Mouse (Mus musculus): ENCODE measurements around the gene Muc16. TPM values are rescaled to one million over a fixed set of nuclear protein-coding genes. Genes with fewer than 3 reads are reported as not detected.

The Muc16 gene
- 0.36 TPM in 1 of 2 replicates, not detected in the other for polyA plus RNA-seq (2012; rRNA removed)

- DNase-seq (ENCODE audit: extremely low spot score in 1 of 2, low spot score in 1 of 2): no peak
These were observed at the start of gene Muc16 for GRCm38 (mm10) chr9:18674480-18675154. TSS of gene Muc16 (minus strand) at chr9:18674530.

- DNase-seq (ENCODE audit: extremely low spot score in 1 of 2, low spot score in 1 of 2): no peak
These were observed 48.4 kb upstream of the Muc16 start for GRCm38 (mm10) chr9:18722712-18723099.

- DNase-seq (ENCODE audit: extremely low spot score in 1 of 2, low spot score in 1 of 2): no peak
These were observed 47.8 kb upstream of the Muc16 start for GRCm38 (mm10) chr9:18721931-18722711.

- no peak for DNase-seq (ENCODE audit: extremely low spot score in 1 of 2, low spot score in 1 of 2)
These were observed 46.7 kb upstream of the Muc16 start for GRCm38 (mm10) chr9:18721011-18721410.

- no peak for DNase-seq (ENCODE audit: extremely low spot score in 1 of 2, low spot score in 1 of 2)
These were observed 31.3 kb upstream of the Muc16 start for GRCm38 (mm10) chr9:18705628-18706027.

GRCm38 (mm10) chr9:18598366-18598765, 76.0 kb downstream of the Muc16 start:
- no peak for DNase-seq (ENCODE audit: extremely low spot score in 1 of 2, low spot score in 1 of 2)

GRCm38 (mm10) chr9:18508098-18508497, 166.2 kb downstream of the Muc16 start:
- peak in 1 of 2 experiments; percentile 25 for DNase-seq (ENCODE audit: extremely low spot score in 1 of 2, low spot score in 1 of 2)

- no peak for DNase-seq (ENCODE audit: extremely low spot score in 1 of 2, low spot score in 1 of 2)
These were observed 196.2 kb downstream of the Muc16 start, which contains the start of the genes Zfp558 and Mbd3l1 for GRCm38 (mm10) chr9:18478168-18478567. TSS of gene Zfp558 (minus strand) at chr9:18478268. TSS of gene Mbd3l1 (plus strand) at chr9:18478359.

- DNase-seq (ENCODE audit: extremely low spot score in 1 of 2, low spot score in 1 of 2): peak; percentile 11 to 72
These were observed 200.8 kb downstream of the Muc16 start for GRCm38 (mm10) chr9:18473324-18474128.

- no peak for DNase-seq (ENCODE audit: extremely low spot score in 1 of 2, low spot score in 1 of 2)
These were observed 206.3 kb downstream of the Muc16 start for GRCm38 (mm10) chr9:18468005-18468404.

GRCm38 (mm10) chr9:18467350-18467749, 207.0 kb downstream of the Muc16 start:
- DNase-seq (ENCODE audit: extremely low spot score in 1 of 2, low spot score in 1 of 2): no peak

GRCm38 (mm10) chr9:18456520-18456919, 217.8 kb downstream of the Muc16 start:
- no peak for DNase-seq (ENCODE audit: extremely low spot score in 1 of 2, low spot score in 1 of 2)

Other genes starting within 250 kb of the Muc16 start
- gene Mbd3l2, start 243.9 kb downstream of the Muc16 start, polyA plus RNA-seq (2012; rRNA removed): not detected in 2 replicates
- 1.8 and 2.6 TPM in 2 replicates for gene Zfp558, start 196.3 kb downstream of the Muc16 start, polyA plus RNA-seq (2012; rRNA removed)
- gene Mbd3l1, start 196.2 kb downstream of the Muc16 start, polyA plus RNA-seq (2012; rRNA removed): not detected in 2 replicates
- gene Olfr24, start 89.5 kb upstream of the Muc16 start, polyA plus RNA-seq (2012; rRNA removed): 0.04 and 0.17 TPM in 2 replicates
- not detected in 2 replicates for gene Olfr828, start 145.0 kb upstream of the Muc16 start, polyA plus RNA-seq (2012; rRNA removed)
- not detected in 2 replicates for gene Olfr829, start 180.4 kb upstream of the Muc16 start, polyA plus RNA-seq (2012; rRNA removed)
- not detected in 2 replicates for gene Olfr830, start 200.2 kb upstream of the Muc16 start, polyA plus RNA-seq (2012; rRNA removed)